Mouse (Mus musculus): ENCODE results near the gene Sipa1l1.
"Not testable (repeated sequence)": the region's sequence is repeated elsewhere in the genome, so short reads cannot be mapped to it uniquely, and the experiment has no call there.

Gene Sipa1l1

DNA sequence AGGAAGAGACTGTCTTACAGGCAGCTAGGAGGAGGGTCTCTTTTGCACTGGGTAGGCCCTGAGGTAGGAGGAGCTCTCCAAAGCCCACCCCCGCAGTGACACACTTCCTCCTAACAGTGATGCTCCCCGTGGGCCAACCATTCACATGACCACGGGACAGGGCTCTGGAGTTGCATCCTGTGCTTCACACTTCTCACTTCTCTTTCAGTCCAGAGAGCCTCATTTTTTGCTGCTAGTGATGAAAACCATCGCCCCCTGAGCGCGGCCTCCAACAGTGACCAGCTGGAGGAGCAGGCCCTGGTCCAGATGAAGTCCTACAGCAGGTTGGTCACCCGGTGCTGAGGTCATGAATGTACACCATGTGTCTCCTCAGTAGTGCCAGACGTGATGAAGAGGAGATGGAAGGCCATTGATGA is 277.5 kb downstream of the Sipa1l1 start:
- DNase-seq: no peak

DNA sequence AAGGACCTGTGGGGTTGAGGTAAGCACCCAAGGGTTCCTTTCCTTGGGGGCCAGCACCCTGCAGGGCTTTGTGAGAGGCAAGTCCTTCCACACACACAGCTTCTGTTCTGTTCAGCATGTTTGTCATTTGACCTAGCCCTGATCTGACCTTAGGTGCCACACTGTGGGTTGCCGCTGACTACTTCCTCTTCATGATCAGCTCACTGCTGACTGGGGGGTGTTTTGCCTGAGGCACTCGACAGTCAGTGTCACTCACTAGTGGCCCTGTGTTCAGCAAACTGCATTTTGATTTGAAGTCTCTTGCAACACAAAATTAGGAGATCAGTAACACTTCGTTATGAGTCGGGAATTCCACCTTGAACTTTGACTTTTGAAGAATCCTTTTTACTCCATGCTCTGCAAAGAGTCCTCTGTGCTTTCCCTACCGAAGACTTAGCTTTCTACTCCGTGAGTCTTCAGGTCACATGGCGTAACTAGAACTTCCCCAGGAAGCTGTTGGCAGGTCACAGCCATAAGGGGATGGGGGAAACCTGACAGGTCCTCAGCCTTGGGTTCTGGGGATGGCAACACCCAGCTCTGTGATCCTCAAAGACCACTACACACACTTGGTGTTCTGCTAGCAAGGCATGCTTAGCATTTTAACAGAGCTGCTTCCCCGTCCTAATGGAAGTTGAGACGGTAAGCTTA is 279.2 kb downstream of the Sipa1l1 start:
- no peak for DNase-seq

DNA sequence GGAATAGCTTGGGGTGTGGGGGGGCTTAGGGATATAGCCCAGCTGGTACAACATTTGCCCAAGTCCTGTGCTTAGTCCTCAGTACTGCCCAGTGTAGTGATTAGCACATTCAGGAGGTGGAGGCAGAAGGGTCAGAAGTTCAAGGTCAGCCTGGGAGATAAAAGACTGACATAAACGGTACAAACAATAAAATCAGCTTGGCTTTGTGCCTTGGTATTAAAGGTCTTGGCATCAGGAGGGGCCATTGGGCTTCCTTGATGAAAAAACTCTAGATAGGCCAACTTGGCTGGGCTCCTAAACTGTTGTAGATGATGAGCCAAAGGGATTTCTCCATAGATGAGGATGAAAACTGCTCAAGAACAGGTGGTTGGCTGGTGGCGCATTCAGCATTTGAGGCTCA is 283.3 kb downstream of the Sipa1l1 start:
- DNase-seq: no peak

DNA sequence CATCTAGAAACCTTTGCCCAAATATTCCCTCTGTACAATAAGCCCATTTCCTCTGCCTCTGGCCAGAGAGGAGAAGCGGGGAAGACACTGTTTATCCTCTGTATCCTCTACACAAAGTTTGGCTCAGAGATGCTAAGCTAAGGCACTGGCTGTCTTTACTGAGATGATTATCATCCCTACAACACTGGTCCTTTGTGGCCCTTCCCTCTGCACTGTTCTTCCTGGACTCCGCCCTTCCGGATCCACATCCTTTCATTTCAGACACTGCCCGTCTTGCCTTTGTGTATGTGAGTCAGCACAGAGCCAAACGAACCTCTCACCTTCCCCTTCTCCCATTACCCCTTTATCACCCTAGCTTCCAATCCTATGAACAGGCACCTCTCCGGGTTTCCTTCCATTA is 285.3 kb downstream of the Sipa1l1 start:
- no peak for DNase-seq

DNA sequence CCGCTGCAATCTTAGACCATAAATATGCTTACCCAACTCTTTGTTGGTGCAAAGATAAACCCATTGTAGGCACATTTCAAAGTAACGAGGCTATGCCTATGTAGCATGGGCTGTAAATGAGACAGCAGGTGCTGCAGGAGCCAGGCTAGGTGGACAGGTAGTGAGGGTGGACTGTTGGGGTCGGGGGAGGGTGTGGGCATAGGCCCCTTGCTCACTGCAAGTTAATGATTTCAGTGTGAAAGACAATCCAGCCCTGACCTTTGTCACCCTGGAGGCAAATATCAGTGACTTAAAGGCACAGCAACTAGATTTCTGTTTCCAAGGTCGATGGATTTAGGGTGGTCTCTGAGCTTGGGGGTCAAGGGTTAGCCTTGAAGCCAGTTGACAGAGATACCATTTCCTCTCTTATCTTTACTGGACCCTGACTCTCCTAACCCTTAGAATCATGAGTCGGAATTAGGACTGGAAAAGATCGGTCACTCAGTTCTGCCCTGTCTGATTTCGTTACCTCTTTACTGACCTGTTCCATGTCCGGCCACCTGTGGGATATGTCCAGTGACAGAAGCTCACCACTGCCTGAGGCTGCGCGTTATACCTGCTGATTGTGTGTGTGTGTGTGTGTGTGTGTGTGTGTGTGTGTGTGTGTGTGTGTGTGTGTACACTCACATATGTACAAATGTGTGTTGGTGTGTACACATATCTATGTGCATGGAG is 286.7 kb downstream of the Sipa1l1 start:
- DNase-seq: no peak

DNA sequence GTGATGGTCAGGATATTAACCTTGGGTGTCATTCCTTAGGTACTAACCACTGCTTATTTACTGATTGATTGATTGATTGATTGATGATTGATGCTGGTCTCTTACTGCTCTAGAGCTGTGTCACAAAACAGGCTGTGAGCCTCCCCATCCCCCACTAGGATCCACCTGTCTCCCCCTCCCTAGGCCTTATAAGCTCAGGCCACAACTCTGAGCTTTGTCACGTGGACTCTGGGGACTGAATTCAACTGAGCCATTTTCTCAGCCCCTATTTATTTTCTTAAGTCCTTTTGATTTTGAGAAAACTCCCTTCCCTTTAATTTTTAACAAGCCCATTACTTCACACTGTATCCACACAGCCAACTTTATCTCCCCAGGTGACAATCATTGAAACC is 287.3 kb downstream of the Sipa1l1 start:
- no peak for DNase-seq

DNA sequence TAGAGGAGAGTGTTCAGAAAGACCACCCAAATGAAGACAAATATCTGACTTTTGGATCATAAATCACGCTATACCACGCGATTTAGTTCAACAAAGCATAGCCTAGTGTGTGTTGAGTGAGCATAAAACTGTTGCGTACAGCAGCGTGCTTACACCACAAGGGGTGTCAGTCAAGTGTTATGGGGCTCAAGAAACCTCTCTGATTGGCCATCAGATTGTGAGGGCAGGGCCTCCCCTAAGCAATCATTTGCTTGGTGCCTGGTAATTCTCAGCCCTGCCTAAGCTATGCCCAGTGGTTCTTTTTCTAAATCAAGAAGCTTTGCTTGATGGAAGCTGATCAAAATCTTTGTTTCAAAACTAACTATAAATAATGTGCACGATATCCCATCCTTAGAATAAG is 288.5 kb downstream of the Sipa1l1 start:
- no peak for DNase-seq

DNA sequence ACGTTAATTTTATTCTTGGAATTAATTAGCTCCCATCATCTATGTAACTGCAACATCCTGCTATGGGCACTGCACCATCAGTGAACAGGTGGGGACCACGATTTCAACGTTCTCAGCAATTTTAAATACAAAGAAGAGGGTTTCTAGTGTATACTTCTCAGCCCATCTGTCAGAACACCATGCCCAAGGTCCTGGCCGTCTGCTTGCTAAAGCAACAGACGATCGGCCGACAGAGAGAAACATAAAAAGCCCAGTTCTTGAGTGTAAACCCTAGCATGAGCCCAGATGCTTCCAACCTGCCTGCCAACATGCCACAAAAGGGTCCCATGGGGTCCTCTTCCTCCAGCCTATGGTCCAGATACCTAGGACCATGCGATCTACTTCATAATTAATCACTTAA is 288.9 kb downstream of the Sipa1l1 start:
- peak; percentile 54 for DNase-seq

DNA sequence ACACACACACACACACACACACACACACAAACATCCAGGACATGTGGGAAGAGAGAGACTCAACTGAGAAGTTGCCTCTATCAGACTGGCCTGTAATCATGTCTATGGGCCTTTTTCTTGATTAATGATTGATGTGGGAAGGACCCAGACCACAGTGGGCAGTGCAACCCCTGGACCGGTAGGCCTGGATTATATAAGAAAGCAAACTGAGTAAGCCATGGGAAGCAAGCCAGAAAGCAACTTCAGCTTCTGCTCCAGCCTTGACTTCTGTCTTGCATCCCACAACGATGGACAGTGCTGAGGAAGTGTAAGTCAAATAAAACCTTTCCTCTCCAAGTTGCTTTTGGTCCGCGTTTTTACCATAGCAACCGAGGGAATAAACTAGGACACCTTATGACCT is 298.1 kb downstream of the Sipa1l1 start:
- DNase-seq: no peak

DNA sequence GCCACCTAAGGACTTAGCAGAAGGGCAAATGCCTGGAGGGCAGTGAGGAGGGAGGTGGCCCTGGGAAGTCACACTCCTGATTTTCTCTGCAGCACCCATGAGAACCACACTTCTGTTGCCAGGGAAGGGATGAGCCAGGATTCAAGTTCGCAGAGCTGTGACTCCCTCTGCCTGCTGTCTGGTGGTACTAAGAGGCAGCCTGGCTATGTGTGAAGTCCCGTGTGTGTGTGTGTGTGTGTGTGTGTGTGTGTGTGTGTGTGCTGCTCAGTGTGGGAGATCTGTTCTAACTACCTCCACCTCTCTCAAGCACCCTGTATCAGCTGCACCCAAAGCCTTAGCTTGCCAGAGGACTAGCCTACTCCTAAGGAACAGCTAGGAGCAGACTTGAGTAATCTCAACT is 298.5 kb downstream of the Sipa1l1 start:
- DNase-seq: no peak

DNA sequence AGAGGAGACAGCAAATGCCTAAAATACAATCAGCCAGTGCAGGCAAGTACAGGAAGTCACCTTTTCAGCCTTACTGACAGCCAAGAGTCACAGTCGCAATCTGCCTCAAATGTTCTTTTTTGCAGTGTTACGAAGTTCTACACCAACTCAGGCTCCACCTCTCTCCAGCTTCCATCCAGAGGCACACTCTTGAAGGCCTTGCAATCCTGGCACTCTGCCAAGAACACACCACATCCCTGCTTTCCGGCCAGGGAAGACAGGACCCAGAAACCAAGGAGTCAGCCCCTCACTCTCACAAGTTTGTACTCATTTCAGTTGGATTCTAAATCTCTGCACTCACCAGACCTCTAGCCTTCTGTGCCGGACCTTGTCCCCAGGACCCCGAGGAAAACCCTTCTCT is 299.3 kb downstream of the Sipa1l1 start:
- DNase-seq: no peak

DNA sequence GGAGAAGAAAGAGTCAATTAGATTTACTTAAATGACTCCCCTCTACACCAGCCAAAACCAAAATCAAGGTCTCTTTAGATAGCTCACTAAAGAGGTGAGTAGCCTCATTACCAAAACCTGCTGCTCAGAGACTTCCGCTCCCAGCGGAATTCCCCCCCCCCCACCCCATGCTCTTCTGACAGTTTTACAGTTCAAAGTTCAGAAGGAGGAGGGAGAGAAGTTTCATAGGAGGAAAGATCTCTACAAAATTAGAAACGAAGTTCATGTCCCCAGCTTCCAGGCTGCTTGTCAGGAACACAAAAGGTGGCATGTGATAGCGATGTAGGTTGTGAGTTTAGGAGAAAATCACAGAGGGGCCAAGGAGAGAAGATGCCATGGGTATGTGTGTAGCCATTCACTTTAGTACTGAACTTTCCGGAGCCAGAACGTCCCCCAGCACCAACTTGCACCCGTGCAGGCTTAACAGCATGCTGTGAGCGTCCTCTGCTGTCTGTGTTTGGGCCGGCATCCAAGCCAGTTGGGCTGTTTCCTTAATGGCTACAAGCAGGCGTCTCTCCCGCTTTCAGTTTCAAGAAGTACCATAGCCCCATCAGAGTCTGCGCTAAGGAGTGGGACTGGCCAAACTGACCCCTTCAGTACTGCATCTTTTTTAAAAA is 300.7 kb downstream of the Sipa1l1 start:
- DNase-seq: peak; percentile 84

DNA sequence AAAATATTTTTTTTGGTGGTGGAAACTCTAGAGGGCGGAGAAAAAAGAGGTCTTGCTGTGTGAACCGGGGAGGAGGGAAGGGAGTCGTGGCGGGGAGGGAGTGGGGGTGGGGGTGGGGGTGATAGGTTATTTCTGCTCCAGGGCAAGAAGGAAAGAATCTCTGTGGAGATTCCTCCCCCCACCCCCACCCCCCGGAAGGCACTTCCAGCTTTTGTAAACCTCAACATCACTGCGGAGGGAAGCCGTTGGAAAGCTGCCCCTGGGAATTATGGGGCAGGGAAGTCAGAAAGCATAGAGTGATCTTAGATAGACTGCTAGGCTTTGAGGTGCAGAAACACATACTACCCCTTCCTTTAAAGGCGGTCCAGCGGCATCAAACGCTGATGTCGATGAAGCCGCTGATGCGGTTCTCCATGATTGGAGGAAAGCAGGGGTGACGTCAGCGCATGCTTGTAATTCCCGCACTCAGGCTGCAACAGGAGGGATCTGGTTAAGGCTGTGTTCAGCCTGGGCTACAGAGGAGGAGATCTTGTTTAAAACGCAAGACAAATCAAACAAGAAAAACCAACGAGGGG is 301.3 kb downstream of the Sipa1l1 start:
- DNase-seq: peak; percentile 78

DNA sequence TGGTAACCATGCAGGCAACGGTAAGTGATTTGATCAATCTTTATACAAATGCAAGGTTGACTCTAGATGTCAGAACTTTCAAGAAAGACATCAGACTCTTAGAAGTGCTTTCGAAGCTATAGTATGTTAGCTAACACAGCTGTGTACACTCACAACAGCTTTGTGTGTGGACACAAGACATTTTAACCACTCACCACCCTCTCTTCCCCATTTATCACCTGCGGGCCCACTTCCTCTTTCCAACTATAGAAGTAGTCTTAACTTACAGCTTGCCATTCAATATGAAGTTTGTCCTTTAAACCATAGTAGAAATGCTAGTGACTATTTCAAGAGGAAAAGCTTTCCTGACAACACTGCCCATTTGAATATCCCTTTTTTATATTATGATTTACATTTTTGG is 303.7 kb downstream of the Sipa1l1 start:
- DNase-seq: no peak

DNA sequence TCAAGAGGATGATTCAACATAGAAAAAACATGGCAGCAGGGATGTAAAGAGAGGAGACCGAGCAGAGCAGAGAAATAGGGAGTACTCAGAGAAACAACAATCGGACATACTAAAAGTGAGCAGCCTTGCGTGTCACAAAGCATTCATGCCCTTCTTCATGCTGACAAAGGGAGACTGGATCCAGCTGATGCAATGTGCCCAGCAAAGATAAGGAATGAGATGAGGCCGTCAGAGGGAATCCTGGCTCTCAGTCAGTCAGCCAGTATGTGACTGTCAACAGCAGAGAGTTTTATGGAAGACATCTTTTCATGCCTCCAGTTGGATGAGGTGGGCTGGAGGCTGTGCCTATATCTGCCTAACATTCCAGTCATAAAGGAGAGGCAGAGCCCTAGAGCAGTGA is 304.1 kb downstream of the Sipa1l1 start:
- DNase-seq: no peak

DNA sequence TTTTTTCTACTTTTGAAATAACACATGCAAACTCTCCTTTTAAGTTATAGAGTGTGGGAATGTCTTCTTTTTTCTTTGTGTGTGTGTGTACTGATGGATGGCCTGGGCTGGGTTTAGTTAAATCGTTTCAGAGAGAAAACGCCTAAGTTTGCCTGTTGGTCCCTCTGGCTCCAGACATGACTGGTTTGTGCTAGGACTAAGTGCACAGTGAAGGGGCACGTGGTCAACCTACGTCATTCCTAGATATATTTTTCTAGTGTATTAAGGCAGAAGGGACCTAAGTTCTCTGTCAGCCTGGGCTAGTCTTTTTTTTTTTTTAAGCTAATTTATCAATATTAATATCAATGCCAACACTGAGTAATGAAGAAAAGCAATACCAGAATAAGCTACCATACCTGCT is 305.3 kb downstream of the Sipa1l1 start:
- no peak for DNase-seq

DNA sequence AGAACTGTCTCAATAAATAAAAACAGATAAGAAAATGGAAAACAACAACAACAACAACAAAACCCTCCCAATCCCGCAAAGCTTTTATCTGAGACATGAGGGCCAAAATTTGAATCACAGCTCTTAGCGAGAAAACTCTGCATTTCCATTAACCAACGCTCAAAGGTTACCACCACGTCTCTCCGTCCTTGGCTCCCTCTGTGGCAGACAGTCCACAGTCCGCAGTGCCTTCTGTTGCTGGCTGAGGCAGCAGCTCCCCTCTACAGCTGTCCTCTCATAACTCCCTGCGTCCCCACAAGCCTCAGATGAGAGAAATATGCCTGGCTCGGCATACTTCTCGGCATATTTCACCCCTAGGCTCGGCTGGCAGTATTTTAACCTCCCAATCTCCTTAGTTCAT is 306.9 kb downstream of the Sipa1l1 start:
- no peak for DNase-seq

DNA sequence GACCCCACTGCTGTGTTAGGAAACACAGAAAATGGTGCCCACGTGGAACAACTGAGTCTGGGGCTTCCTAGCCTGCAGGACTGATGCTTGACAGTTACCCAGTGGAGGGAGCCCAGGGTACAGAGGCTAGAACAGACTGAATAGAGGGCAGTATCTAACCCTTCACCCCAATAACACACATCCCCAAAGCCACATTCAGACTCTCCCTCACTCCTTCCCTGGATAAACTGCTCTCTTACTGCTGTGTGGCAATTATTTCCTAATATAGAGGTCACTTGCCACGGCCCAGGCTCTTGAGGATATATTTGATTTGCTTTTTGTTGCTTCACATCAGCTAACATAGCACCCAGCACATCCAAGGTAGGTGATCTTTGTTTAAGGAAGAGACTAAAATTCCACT is 307.5 kb downstream of the Sipa1l1 start:
- no peak for DNase-seq

DNA sequence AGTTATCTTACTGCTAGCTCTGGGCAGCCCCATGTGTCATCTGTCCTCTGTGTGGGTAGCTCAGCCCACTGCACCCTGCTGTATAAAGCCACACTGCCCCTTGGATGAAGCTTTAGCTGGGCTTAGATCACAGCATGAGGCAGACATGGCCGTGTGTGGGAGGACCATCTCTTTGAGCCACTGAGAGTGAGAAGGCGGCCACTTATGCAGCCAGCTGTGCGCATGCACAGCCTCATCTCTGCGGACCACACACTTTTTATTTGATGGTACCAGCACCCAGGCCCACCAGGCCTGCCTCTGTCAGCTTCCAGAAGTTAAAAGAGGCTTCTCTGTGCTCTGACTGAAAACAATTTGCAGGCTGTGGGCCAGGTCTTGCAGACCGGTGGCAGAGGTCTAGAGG is 308.7 kb downstream of the Sipa1l1 start:
- no peak for DNase-seq

DNA sequence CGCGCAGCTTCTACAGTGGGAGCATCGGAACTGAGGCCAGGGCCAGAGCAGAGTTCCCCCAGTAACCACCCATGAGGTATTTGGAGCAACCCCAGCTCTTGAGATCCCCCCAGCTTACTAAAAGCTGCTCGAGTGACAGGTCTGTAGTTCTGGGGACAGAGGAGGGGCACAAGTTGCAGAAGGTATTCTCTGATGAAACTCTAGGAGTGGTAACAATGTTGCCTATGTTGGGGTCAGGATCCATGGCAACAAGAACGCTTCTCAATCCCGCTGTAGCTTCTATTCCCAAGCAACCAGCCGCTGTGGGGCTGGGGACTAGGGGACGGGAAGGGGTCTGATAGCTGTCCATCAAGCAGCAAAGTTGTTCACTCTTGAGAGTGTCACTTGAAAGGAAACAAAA is 309.1 kb downstream of the Sipa1l1 start:
- no peak for DNase-seq

DNA sequence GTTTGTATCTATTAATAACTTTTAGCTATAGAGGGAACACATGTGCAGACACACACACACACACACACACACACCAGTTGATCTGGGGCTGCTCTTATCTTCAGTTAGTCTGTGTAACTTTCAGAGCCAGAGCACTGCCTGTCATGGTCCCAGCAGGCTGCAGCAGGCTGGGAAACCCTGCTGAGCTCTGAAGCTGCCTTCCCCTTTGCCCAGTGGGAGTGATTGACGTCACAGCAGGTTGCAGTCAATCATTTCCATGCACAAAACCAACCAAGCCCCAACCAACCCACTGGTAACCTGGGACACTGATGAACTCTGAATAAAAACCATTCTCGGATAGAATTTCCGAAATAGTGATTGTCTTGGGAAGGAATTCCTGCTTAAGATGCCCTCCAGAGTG is 310.3 kb downstream of the Sipa1l1 start:
- DNase-seq: no peak

DNA sequence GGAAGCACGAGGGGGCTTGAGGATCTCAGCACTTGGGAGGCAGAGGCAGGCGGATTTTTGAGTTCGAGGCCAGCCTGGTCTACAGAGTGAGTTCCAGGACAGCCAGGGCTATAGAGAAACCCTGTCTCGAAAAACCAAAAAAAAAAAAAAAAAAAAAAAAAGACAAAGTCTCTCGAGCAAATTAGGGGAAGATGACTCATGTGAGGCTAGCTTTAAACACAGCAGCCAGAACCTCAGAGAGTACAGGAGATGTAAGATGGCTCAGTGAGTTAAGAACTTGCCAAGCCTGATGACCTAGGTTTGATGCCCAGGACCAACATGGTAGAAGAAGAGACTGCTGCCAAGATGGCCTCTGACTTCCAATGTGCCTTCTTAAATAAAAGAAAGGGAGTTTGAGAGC is 311.3 kb downstream of the Sipa1l1 start:
- not testable (repeated sequence) for DNase-seq

DNA sequence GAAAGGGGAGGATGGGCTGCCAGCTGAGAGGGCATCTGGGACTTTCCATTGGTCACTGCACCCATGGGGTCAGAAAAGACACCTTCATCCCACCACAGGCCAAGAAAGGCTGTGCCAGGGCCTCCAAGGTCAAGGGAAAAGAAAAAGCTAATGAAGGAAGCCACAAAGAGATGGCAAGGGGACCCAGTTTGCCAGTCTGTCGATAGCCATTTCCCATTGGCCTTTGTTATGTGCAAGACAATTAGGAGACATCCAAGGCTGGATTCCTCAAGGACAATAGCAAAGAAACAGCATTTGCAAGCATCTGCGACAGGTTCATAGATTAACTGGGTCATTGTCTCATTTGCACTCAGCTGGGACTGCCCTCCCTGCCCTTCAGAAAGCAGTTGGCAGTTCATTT is 316.3 kb downstream of the Sipa1l1 start:
- DNase-seq: no peak
